Comparison of ENCODE assay signal across 24 mouse cellular contexts in the genomic region with DNA sequence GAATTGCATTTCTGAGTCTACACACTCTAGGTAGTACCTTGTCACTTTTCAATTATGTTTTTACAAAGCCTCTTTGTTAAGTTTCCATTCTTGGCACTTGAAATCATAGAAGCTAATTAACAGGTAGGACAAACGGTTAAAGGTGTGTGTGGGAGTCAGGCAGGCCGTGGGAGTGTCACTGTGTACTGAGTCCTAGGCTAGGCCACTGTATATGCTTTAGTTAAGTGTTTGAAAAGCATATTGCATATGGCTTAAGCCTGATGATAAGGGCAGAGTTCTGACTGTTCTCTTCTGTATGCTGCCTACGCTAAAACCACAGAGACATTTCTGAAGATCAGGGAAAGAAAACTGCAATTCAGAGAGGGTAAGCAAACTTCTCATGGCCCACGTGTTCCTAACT. TPM values are rescaled to one million over a fixed set of nuclear protein-coding genes. Genes with fewer than 3 reads are reported as not detected.
DNase-seq lines count a peak whose midpoint lies in the region; ATAC-seq and TF ChIP-seq lines count a peak whose summit lies in the region.
"Had no signal": no experiment of that assay in that cellular context is flagged by ENCODE, and none has a peak within 500 bp of the region (broad histone marks: within the 10 kb centered on the region; RNA-seq: fewer than 3 reads in every experiment).

No protein-coding gene starts in this region.

- H3K9ac ChIP-seq in lung, embryonic 16.5 days (ENCODE audit: low read length), result no peak overlapping the region
- H3K9ac ChIP-seq in stomach, embryonic 14.5 days (replicated peaks; ENCODE audit: low read depth, low read length), result no peak overlapping the region
- no peak overlapping the region for H3K9ac ChIP-seq in stomach, postnatal 0 days (ENCODE audit: low read length)
- H3K9ac ChIP-seq: embryonic facial prominence, embryonic 12.5 days; embryonic facial prominence, embryonic 15.5 days; forebrain, embryonic 15.5 days; hindbrain, embryonic 12.5 days; hindbrain, embryonic 15.5 days had no signal

- 59% methylated on average over 4 of the region's 4 CpGs for WGBS in lung, embryonic 16.5 days
- 51% methylated on average over 4 of the region's 4 CpGs for WGBS in lung, adult 2 months
- WGBS in stomach, embryonic 14.5 days, result 68% methylated on average over 4 of the region's 4 CpGs
- 65% methylated on average over 4 of the region's 4 CpGs for WGBS in stomach, postnatal 0 days

- no peak overlapping the region for H3K4me3 ChIP-seq in lung, embryonic 16.5 days (ENCODE audit: low read length)
- no peak overlapping the region for H3K4me3 ChIP-seq in lung, adult 2 months (replicated peaks; ENCODE audit: extremely low read depth, low read depth, low read length)
- no peak overlapping the region for H3K4me3 ChIP-seq in stomach, embryonic 14.5 days (ENCODE audit: low read depth, low read length)
- no peak overlapping the region for H3K4me3 ChIP-seq in stomach, postnatal 0 days (ENCODE audit: low read depth, low read length)
- H3K4me3 ChIP-seq: embryonic facial prominence, embryonic 12.5 days; embryonic facial prominence, embryonic 15.5 days; forebrain, embryonic 15.5 days; hindbrain, embryonic 12.5 days; hindbrain, embryonic 15.5 days had no signal

- H3K9me3 ChIP-seq in lung, embryonic 16.5 days (ENCODE audit: control insufficient read depth, low read length), result no peaks in the 10 kb centered on the region
- H3K9me3 ChIP-seq in stomach, embryonic 14.5 days (ENCODE audit: control insufficient read depth, low read depth, low read length), result no peaks in the 10 kb centered on the region
- no peaks in the 10 kb centered on the region for H3K9me3 ChIP-seq in stomach, postnatal 0 days (ENCODE audit: control insufficient read depth, low read length)
- H3K9me3 ChIP-seq: embryonic facial prominence, embryonic 12.5 days; embryonic facial prominence, embryonic 15.5 days; forebrain, embryonic 15.5 days; hindbrain, embryonic 12.5 days; hindbrain, embryonic 15.5 days had no signal

- TF ChIP-seq EP300 in stomach, postnatal 0 days (optimal IDR thresholded peaks at IDR 0.05), result no peak

- TF ChIP-seq POLR2A in lung, adult 2 months (IDR thresholded peaks at IDR 0.05; ENCODE audit: borderline replicate concordance, extremely low read depth, low read depth, low read length), result no peak

- peak; percentile 52 for ATAC-seq in lung, embryonic 16.5 days (ENCODE audit: low read depth)
- ATAC-seq in CD4-positive, CD25-positive, alpha-beta regulatory T cell, adult 4 months, result peak; percentile 32
- peak; percentile 79 for ATAC-seq in stomach, embryonic 14.5 days (ENCODE audit: insufficient number of reproducible peaks, insufficient read depth, low FRiP score, low read depth)
- peak; percentile 83; the same call in 1 of the 2 replicates for ATAC-seq in stomach, postnatal 0 days (ENCODE audit: low FRiP score, low TSS enrichment)
- ATAC-seq: forebrain, embryonic 15.5 days had no signal

- H3K36me3 ChIP-seq in lung, embryonic 16.5 days (ENCODE audit: control insufficient read depth, insufficient read depth, low read length), result no peaks in the 10 kb centered on the region
- no peaks in the 10 kb centered on the region for H3K36me3 ChIP-seq in stomach, embryonic 14.5 days (ENCODE audit: control insufficient read depth, insufficient read depth, low read length)
- no peaks in the 10 kb centered on the region for H3K36me3 ChIP-seq in stomach, postnatal 0 days (ENCODE audit: control insufficient read depth, insufficient read depth, low read length)
- H3K36me3 ChIP-seq: embryonic facial prominence, embryonic 12.5 days; embryonic facial prominence, embryonic 15.5 days; forebrain, embryonic 15.5 days; hindbrain, embryonic 12.5 days; hindbrain, embryonic 15.5 days had no signal

- no peaks in the 10 kb centered on the region for H3K27me3 ChIP-seq in lung, embryonic 16.5 days (ENCODE audit: control insufficient read depth, insufficient read depth, low read depth, low read length)
- no peaks in the 10 kb centered on the region for H3K27me3 ChIP-seq in stomach, embryonic 14.5 days (ENCODE audit: control insufficient read depth, insufficient read depth, low read length)
- H3K27me3 ChIP-seq in stomach, postnatal 0 days (ENCODE audit: control insufficient read depth, insufficient read depth, low read length), result no peaks in the 10 kb centered on the region
- H3K27me3 ChIP-seq: embryonic facial prominence, embryonic 12.5 days; embryonic facial prominence, embryonic 15.5 days; forebrain, embryonic 15.5 days; hindbrain, embryonic 12.5 days; hindbrain, embryonic 15.5 days had no signal

- no peaks in the 10 kb centered on the region for H3K4me1 ChIP-seq in lung, embryonic 16.5 days (replicated peaks; ENCODE audit: control insufficient read depth, insufficient read depth, low read length)
- no peaks in the 10 kb centered on the region for H3K4me1 ChIP-seq in lung, adult 2 months (ENCODE audit: control insufficient read depth, insufficient read depth, low read length)
- no peaks in the 10 kb centered on the region for H3K4me1 ChIP-seq in stomach, embryonic 14.5 days (ENCODE audit: control insufficient read depth, insufficient read depth, low read length)
- no peaks in the 10 kb centered on the region for H3K4me1 ChIP-seq in stomach, postnatal 0 days (replicated peaks; ENCODE audit: control insufficient read depth, insufficient read depth)
- H3K4me1 ChIP-seq: embryonic facial prominence, embryonic 15.5 days; forebrain, embryonic 15.5 days; hindbrain, embryonic 12.5 days; hindbrain, embryonic 15.5 days had no signal

- H3K27ac ChIP-seq in lung, embryonic 16.5 days (ENCODE audit: low read length), result no peak overlapping the region
- H3K27ac ChIP-seq in stomach, embryonic 14.5 days (ENCODE audit: low read length), result no peak overlapping the region
- H3K27ac ChIP-seq in stomach, postnatal 0 days (replicated peaks), result no peak overlapping the region
- H3K27ac ChIP-seq: embryonic facial prominence, embryonic 12.5 days; embryonic facial prominence, embryonic 15.5 days; forebrain, embryonic 15.5 days; hindbrain, embryonic 12.5 days; hindbrain, embryonic 15.5 days had no signal

- TF ChIP-seq CTCF in lung, adult 2 months (IDR thresholded peaks at IDR 0.05; ENCODE audit: insufficient read depth, low read length), result no peak
- TF ChIP-seq CTCF in stomach, postnatal 0 days (IDR thresholded peaks at IDR 0.05; ENCODE audit: low read depth), result no peak

- no peak for DNase-seq in lung, adult 2 months
- peak; percentile 32 for DNase-seq in stomach, postnatal 0 days (ENCODE audit: low spot score)
- no peak for DNase-seq in adipocyte (ENCODE audit: low spot score)
- DNase-seq in right cerebral cortex, adult 2 months (ENCODE audit: low spot score in 2 of 2), result no peak
- no peak for DNase-seq in heart, adult 11 months
- DNase-seq: adrenal gland, adult 2 months; adrenal gland, postnatal 14 days; cerebellum, adult 11 months; cerebellum, adult 2 months; cerebellum, adult 9-11 months; cerebellum, postnatal 25 days; gastrocnemius, postnatal 25 days had no signal

- no peak overlapping the region for H3K4me2 ChIP-seq in lung, embryonic 16.5 days (ENCODE audit: low read depth, low read length)
- no peak overlapping the region for H3K4me2 ChIP-seq in stomach, embryonic 14.5 days (replicated peaks; ENCODE audit: low read depth, low read length)
- no peak overlapping the region for H3K4me2 ChIP-seq in stomach, postnatal 0 days (replicated peaks; ENCODE audit: low read depth)
- H3K4me2 ChIP-seq: embryonic facial prominence, embryonic 12.5 days; embryonic facial prominence, embryonic 15.5 days; forebrain, embryonic 15.5 days; heart, embryonic 11.5 days; hindbrain, embryonic 12.5 days; hindbrain, embryonic 15.5 days had no signal

RNA-seq across cellular contexts. Expression of a gene that starts 31.7 kb away (rescaled TPM):
- 2.0 and 2.9 TPM in 2 replicates for polyA plus RNA-seq in lung, embryonic 16.5 days (2015; fragmentation: Nextera tagmentation; extraction: Ambion mirVana)
- 0.19 and 0.66 TPM in 2 replicates for polyA plus RNA-seq in lung, adult 2 months (2012; rRNA removed)
- not detected for polyA plus RNA-seq in CD4-positive, CD25-positive, alpha-beta regulatory T cell, adult 4 months (2017; shearing (Covaris generic))
- polyA plus RNA-seq in stomach, embryonic 14.5 days (2014; fragmentation: Nextera tagmentation; extraction: Ambion mirVana), result 5.2 and 5.7 TPM in 2 replicates
- 3.5 and 3.8 TPM in 2 replicates for polyA plus RNA-seq in stomach, postnatal 0 days (2015; fragmentation: Nextera tagmentation; extraction: Ambion mirVana)
- polyA plus RNA-seq: embryonic facial prominence, embryonic 12.5 days; forebrain, embryonic 11.5 days; forebrain, embryonic 15.5 days; heart, embryonic 11.5 days had no signal

RNA-seq across cellular contexts. Expression of a gene that starts 59.7 kb away (rescaled TPM):
- 2.2 and 2.8 TPM in 2 replicates for polyA plus RNA-seq in lung, embryonic 16.5 days (2015; fragmentation: Nextera tagmentation; extraction: Ambion mirVana)
- polyA plus RNA-seq in lung, adult 2 months (2012; rRNA removed), result 0.41 and 0.51 TPM in 2 replicates
- polyA plus RNA-seq in CD4-positive, CD25-positive, alpha-beta regulatory T cell, adult 4 months (2017; shearing (Covaris generic)), result not detected
- polyA plus RNA-seq in stomach, embryonic 14.5 days (2014; fragmentation: Nextera tagmentation; extraction: Ambion mirVana), result 6.6 and 6.8 TPM in 2 replicates
- 2.4 and 2.5 TPM in 2 replicates for polyA plus RNA-seq in stomach, postnatal 0 days (2015; fragmentation: Nextera tagmentation; extraction: Ambion mirVana)
- polyA plus RNA-seq: forebrain, embryonic 15.5 days; heart, embryonic 14.5 days; heart, postnatal 0 days; hindbrain, embryonic 12.5 days had no signal

Comparison
In these comparisons a context has a peak if more than half of its experiments do, and no peak if none do; other contexts are left out.
1. ATAC-seq: peak in every context shown above with its lines; median percentile 83 in stomach, postnatal 0 days; 79 in stomach, embryonic 14.5 days; 52 in lung, embryonic 16.5 days; 32 in CD4-positive, CD25-positive, alpha-beta regulatory T cell, adult 4 months.